Mouse (Mus musculus) ES-E14 (cell line): ENCODE results near the gene Socs3. TPM values are rescaled to one million over a fixed set of nuclear protein-coding genes. Genes with fewer than 3 reads are reported as not detected.
A peak's percentile ranks its signal among the peaks of the same experiment; 100 is the strongest.

Source experiments
- DNase-seq: peaks from one replicate; pipeline ENCODE4 v3.0.0-alpha.2; 2013; ENCODE audit warnings: low read depth, low spot score
- H3K27ac ChIP-seq: 2 replicates; pipeline ENCODE4 v1.5.1; 2012; ENCODE audit warnings: low read depth, mild to moderate bottlenecking, low read length, moderate library complexity, mixed read lengths; ENCODE audit not compliant: poor library complexity, insufficient read depth, severe bottlenecking
- H3K36me3 ChIP-seq: 2 replicates; pipeline ENCODE4 v1.6.1; 2012; ENCODE audit warnings: mild to moderate bottlenecking, low read length, moderate library complexity, mixed read lengths; ENCODE audit not compliant: control insufficient read depth, poor library complexity, insufficient read depth, severe bottlenecking
- H3K4me1 ChIP-seq, 2 experiments: fragments of 150-350 bp in 1 of 2; sonication (generic) in 1 of 2; 2 replicates each; pipeline ENCODE4 v1.6.1; 2012; ENCODE audit warnings: low read length in 2 of 2, mild to moderate bottlenecking in 1 of 2, mixed read lengths in 1 of 2; ENCODE audit not compliant: control insufficient read depth in 2 of 2, insufficient read depth in 2 of 2, poor library complexity in 1 of 2
- H3K4me3 ChIP-seq, 2 experiments: fragments of 150-350 bp in 1 of 2; sonication (generic) in 1 of 2; 2 replicates each; pipeline ENCODE4 v1.5.1; 2012; ENCODE audit warnings: low read length in 2 of 2, low read depth in 1 of 2, mild to moderate bottlenecking in 1 of 2, mixed read lengths in 1 of 2; ENCODE audit not compliant: insufficient read depth in 1 of 2, poor library complexity in 1 of 2, severe bottlenecking in 1 of 2
- H3K9ac ChIP-seq: 2 replicates; pipeline ENCODE4 v1.6.1; 2012; ENCODE audit warnings: low read depth, mild to moderate bottlenecking, low read length, mixed read lengths; ENCODE audit not compliant: poor library complexity, insufficient read depth, severe bottlenecking
- H3K9me3 ChIP-seq: fragments of 150-350 bp; sonication (generic); 2 replicates; pipeline ENCODE4 v1.6.1; 2012; ENCODE audit warnings: low read depth, mild to moderate bottlenecking, low read length; ENCODE audit not compliant: control insufficient read depth, insufficient read depth
- CHD2 ChIP-seq: IDR thresholded peaks from 2 replicates; pipeline ENCODE4 v1.6.1; 2014; ENCODE audit warnings: mild to moderate bottlenecking, low read depth, low read length, inconsistent platforms
- HCFC1 ChIP-seq: IDR thresholded peaks from 2 replicates; pipeline ENCODE4 v1.6.1; 2012; ENCODE audit warnings: low read length, inconsistent platforms, borderline replicate concordance; ENCODE audit not compliant: insufficient read depth
- MAFK ChIP-seq: IDR thresholded peaks from 2 replicates; pipeline ENCODE4 v1.6.1; 2014; ENCODE audit warnings: mild to moderate bottlenecking, low read depth, low read length, inconsistent platforms; ENCODE audit not compliant: insufficient read depth
- ZC3H11A ChIP-seq: IDR thresholded peaks from 2 replicates; pipeline ENCODE4 v1.6.1; 2012; ENCODE audit warnings: low read depth, mild to moderate bottlenecking, inconsistent platforms, low read length, borderline replicate concordance
- ZNF384 ChIP-seq: IDR thresholded peaks from 2 replicates; pipeline ENCODE4 v1.6.1; 2012; ENCODE audit warnings: low read depth, low read length, inconsistent platforms
- in situ Hi-C, 2 experiments: fragments of 600-800 bp; cut with MboI; formaldehyde crosslinking; loops; one replicate each; pipeline ENCODE4 v1.15.1; 2025; ENCODE audit warnings: low sequenced_read_pairs in 2 of 2, inconsistent platforms in 1 of 2; ENCODE audit not compliant: unreplicated experiment in 2 of 2
- total RNA-seq: library from RNA; depleted of rRNA; stranded (reverse); fragments of 300-350 nt; gene quantifications from 2 replicates; pipeline ENCODE4 v1.2.3, GENCODE M21; 2012

Gene Socs3
- total RNA-seq, 1 experiment = 69.8 TPM

DNA sequence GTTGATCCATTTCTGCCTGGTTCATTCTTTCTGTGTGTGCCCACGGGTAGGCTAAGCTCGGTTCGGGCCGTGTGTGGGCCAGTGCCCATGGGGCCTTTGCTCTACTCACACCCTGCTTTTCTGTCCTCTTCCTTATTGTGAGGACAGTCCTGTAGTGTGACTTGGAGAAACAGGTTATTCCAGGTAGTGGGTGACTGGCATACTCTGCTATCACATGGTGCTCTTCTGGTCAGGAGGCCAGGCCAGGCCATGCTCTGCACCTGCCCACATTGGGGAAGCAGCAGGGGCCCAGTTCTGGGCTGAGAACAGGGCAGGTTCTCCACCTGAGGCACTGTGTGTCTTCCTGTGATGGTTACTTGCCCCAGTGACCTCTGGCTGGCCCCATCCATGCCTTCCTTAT is 28.5 kb upstream of the Socs3 start:
- Histone ChIP-seq H3K9ac (no peak overlapping the region), H3K27ac (no peak overlapping the region), H3K4me3 (no peak overlapping the region), H3K36me3 (peaks cover 43% of the 10 kb centered on the region), H3K9me3 (no peaks in the 10 kb centered on the region), H3K4me1 (peaks cover 5 to 26% of the 10 kb centered on the region in 2 experiments; a peak in 3 of 4 replicates)
- TF ChIP-seq CHD2 (no peak), MAFK (no peak), ZNF384 (no peak), HCFC1 (no peak), ZC3H11A (no peak)
- in situ Hi-C loops = no loop called here
- no peak for DNase-seq

- Histone ChIP-seq H3K9me3 (no peaks in the 10 kb centered on the region), H3K4me3 (no peak overlapping the region), H3K9ac (no peak overlapping the region), H3K36me3 (peaks cover 33% of the 10 kb centered on the region), H3K4me1 (peaks cover 10 to 36% of the 10 kb centered on the region in 2 experiments), H3K27ac (no peak overlapping the region)
- no peak for TF ChIP-seq MAFK
- no peak for TF ChIP-seq ZC3H11A
- no peak for TF ChIP-seq HCFC1
- TF ChIP-seq ZNF384 = no peak
- TF ChIP-seq CHD2 = no peak
- in situ Hi-C loops = no loop called here
- DNase-seq = no peak
Measured at GRCm38 (mm10) chr11:117997085-117997484, 27.2 kb upstream of the Socs3 start.

DNA sequence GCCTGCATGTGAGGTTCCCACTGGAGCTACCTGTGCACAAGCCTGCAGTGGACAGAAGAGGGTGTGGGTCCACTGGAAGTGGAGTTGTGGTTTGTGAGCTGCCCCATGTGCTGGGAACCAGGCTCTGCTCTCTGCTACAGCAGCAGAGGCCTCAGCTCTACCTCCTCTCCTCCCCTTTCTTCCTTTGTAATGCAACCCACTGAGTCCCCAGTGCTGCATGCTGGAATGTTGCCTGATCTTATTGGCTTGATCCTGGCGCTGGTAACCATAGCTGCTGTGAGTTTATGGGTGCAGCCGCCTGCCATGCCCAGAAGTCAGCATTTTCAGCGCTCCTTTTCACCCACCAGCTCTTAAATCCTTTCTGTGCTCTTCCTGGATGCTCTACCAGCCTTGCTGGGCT is 26.2 kb upstream of the Socs3 start:
- Histone ChIP-seq H3K4me3 (peak overlapping the region in 1 of 2 experiments; percentile 12; a peak in 1 of 4 replicates), H3K9me3 (no peaks in the 10 kb centered on the region), H3K36me3 (peaks cover 24% of the 10 kb centered on the region), H3K27ac (0 out of 2 replicates have a peak overlapping the region, but pooled peaks have one; percentile 7), H3K4me1 (peaks cover 10 to 43% of the 10 kb centered on the region in 2 experiments), H3K9ac (no peak overlapping the region)
- in situ Hi-C loops = no loop called here
- no peak for DNase-seq
- no peak for TF ChIP-seq ZNF384
- no peak for TF ChIP-seq ZC3H11A
- no peak for TF ChIP-seq CHD2
- no peak for TF ChIP-seq HCFC1
- TF ChIP-seq MAFK = no peak

DNA sequence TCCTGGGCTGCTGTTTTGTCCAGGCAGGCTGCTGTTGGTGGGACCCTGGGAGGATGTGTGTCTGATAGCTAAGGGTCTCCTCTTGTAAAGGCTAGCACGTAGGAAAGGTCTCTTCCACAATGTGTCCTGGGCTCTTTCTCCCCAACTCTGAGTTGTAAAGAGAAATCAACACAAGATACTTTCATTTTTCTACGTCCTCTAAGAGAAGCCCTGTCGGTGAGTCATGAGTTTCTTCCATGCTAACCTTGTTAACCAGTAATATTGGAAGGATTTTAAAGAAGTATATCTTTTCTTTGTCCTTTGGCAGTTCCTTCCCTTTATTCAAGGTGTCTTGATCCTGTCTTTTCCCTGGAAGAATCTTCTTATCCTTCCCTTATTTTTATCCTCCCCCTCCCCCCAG is 25.8 kb upstream of the Socs3 start:
- peaks cover 10 to 43% of the 10 kb centered on the region in 2 experiments for H3K4me1 ChIP-seq
- 0 out of 2 replicates have a peak overlapping the region, but pooled peaks have one; percentile 2 for H3K27ac ChIP-seq

DNA sequence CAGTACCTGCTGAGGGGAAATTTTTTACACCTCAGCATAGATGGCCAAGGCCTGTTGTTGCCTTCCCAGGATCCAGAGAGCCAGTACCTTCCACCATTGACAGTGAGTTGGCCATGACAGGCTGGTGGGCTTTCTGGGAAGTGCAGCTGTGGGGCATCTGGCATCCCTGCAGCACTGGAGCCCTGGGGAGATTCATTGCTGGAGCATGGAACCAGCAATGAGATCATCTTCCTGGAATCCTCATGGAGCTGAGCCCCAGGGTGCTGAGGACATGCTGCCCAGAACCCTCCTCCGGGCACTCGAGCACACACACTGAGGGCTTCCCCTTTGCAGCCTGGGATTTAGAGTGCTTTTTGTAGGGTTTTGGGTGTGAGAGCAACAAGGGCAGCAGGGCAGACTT is 25.4 kb upstream of the Socs3 start:
- no peak for DNase-seq
- peaks cover 10 to 47% of the 10 kb centered on the region in 2 experiments for H3K4me1 ChIP-seq
- 0 out of 2 replicates have a peak overlapping the region, but pooled peaks have one; percentile 2 for H3K27ac ChIP-seq
- no peak overlapping the region for H3K9ac ChIP-seq
- no peak overlapping the region for H3K4me3 ChIP-seq
- in situ Hi-C loops = no loop called here
- H3K36me3 ChIP-seq = peaks cover 16% of the 10 kb centered on the region
- no peaks in the 10 kb centered on the region for H3K9me3 ChIP-seq
- TF ChIP-seq ZC3H11A (no peak), ZNF384 (no peak), HCFC1 (no peak)

More for the DNA sequence above, 25.8 kb upstream of the Socs3 start:
- DNase-seq = no peak
- H3K9ac ChIP-seq = no peak overlapping the region
- H3K36me3 ChIP-seq = peaks cover 20% of the 10 kb centered on the region
- in situ Hi-C loops = no loop called here
- TF ChIP-seq HCFC1 (no peak), CHD2 (no peak), ZC3H11A (no peak)
- no peak overlapping the region for H3K4me3 ChIP-seq
- no peaks in the 10 kb centered on the region for H3K9me3 ChIP-seq
